Mouse (Mus musculus) heart, adult 9 months (tissue): ENCODE measurements at regions not wholly inside any gene's neighbourhood (a gene's known extent, or its start where the extent isn't known, plus 50 kb on each side); places are given as distances from the start of the nearest gene placed in this dataset.

Experiments used
- DNase-seq, 2 experiments: peaks; one replicate each; pipeline ENCODE4 v3.0.0; 2022; ENCODE audit warnings: low spot score in 2 of 2

GRCm38 (mm10) chr11:31748275-31748815, 76.7 kb upstream of the Bod1 start:
- no peak for DNase-seq

- DNase-seq = no peak
Observed at GRCm38 (mm10) chr11:31751274-31751673, 79.6 kb upstream of the Bod1 start.

- no peak for DNase-seq
Observed at GRCm38 (mm10) chr11:31753211-31753610, 81.5 kb upstream of the Bod1 start.

GRCm38 (mm10) chr11:31753711-31754161, 82.1 kb upstream of the Bod1 start:
- DNase-seq = no peak

- no peak for DNase-seq
Observed at GRCm38 (mm10) chr11:31754416-31754815, 82.7 kb upstream of the Bod1 start.

- no peak for DNase-seq
Observed at GRCm38 (mm10) chr11:31755858-31756257, 84.2 kb upstream of the Bod1 start.

- no peak for DNase-seq
Observed at GRCm38 (mm10) chr11:31756355-31757145, 84.9 kb upstream of the Bod1 start.

- DNase-seq = peak; percentile 17 to 55
Observed at GRCm38 (mm10) chr11:31759868-31760765, 88.4 kb upstream of the Bod1 start.

GRCm38 (mm10) chr11:31763856-31764255, 92.2 kb upstream of the Bod1 start:
- DNase-seq = no peak

GRCm38 (mm10) chr11:31766296-31766695, 94.6 kb upstream of the Bod1 start:
- no peak for DNase-seq

GRCm38 (mm10) chr11:31767727-31768495, 96.2 kb upstream of the Bod1 start:
- no peak for DNase-seq

- DNase-seq = peak; percentile 49 to 76
Observed at GRCm38 (mm10) chr11:31769804-31770654, 98.3 kb upstream of the Bod1 start.

- DNase-seq = no peak
Observed at GRCm38 (mm10) chr11:31770881-31771280, 99.2 kb upstream of the Bod1 start.

GRCm38 (mm10) chr11:31771491-31772439, 100.1 kb upstream of the Bod1 start:
- no peak for DNase-seq

- DNase-seq = no peak
Observed at GRCm38 (mm10) chr11:31777531-31777930, 94.5 kb upstream of the Cpeb4 start.

- DNase-seq = no peak
Observed at GRCm38 (mm10) chr11:31778766-31779165, 93.2 kb upstream of the Cpeb4 start.

- DNase-seq = no peak
Observed at GRCm38 (mm10) chr11:31779267-31779666, 92.7 kb upstream of the Cpeb4 start.

GRCm38 (mm10) chr11:31780969-31781368, 91.0 kb upstream of the Cpeb4 start:
- no peak for DNase-seq

GRCm38 (mm10) chr11:31781605-31782004, 90.4 kb upstream of the Cpeb4 start:
- DNase-seq = no peak
